Mouse (Mus musculus): ENCODE results near the gene Erbb2. TPM values are rescaled to one million over a fixed set of nuclear protein-coding genes. Genes with fewer than 3 reads are reported as not detected.

Erbb2 gene
- total and polyA plus RNA-seq, 2 experiments: 0.72 to 1.0 TPM

DNA sequence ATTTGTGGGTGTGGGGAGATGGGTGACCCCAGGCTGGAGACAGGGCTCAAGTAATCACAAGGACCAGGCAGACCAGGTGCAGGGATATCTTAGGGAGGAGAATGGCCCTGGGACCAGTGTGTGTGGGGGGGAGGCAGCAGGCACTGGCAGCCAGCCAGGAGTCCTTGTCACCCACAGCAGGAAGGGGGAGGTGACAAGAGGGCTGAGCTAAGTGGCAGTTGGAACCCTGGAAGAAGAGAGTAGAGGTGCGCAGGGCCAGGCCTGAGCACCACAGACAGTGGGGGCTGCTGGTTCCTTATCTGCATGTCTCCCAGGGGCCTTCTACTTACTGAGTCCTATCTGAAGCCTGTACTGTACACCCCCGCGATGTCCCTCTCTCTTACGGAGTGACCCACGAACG is 19.0 kb upstream of the Erbb2 start:
- Histone ChIP-seq H3K4me1 (ENCODE audit: control insufficient read depth, insufficient read depth, low read length) (no peaks in the 10 kb centered on the region), H3K36me3 (ENCODE audit: control insufficient read depth, insufficient read depth, low read length) (no peaks in the 10 kb centered on the region), H3K27me3 (ENCODE audit: control insufficient read depth, insufficient read depth, low read length) (no peaks in the 10 kb centered on the region), H3K4me3 (ENCODE audit: insufficient read depth, low read depth, low read length) (no peak overlapping the region), H3K9ac (ENCODE audit: low read depth, low read length) (no peak overlapping the region), H3K27ac (replicated peaks; ENCODE audit: insufficient read depth, low read depth, low read length) (no peak overlapping the region), H3K79me2 (ENCODE audit: control insufficient read depth, insufficient read depth, low read length) (no peaks in the 10 kb centered on the region)
- 81% methylated on average over 6 of the region's 6 CpGs for WGBS
- DNase-seq (ENCODE audit: extremely low read depth, low read depth, low spot score): no peak
- TF ChIP-seq POLR2A (IDR thresholded peaks at IDR 0.05; ENCODE audit: extremely low read depth, insufficient read depth, low read length) (no peak), CTCF (IDR thresholded peaks at IDR 0.05; ENCODE audit: low read depth, low read length) (no peak)

- H3K27ac ChIP-seq (replicated peaks; ENCODE audit: insufficient read depth, low read depth, low read length): no peak overlapping the region
Measured at GRCm38 (mm10) chr11:98394301-98394700, 18.0 kb upstream of the Erbb2 start.

GRCm38 (mm10) chr11:98395041-98395440 is 17.2 kb upstream of the Erbb2 start:
- H3K27ac ChIP-seq (replicated peaks; ENCODE audit: insufficient read depth, low read depth, low read length): no peak overlapping the region
- H3K36me3 ChIP-seq (ENCODE audit: control insufficient read depth, insufficient read depth, low read length): no peaks in the 10 kb centered on the region
- H3K79me2 ChIP-seq (ENCODE audit: control insufficient read depth, insufficient read depth, low read length): no peaks in the 10 kb centered on the region
- TF ChIP-seq CTCF (IDR thresholded peaks at IDR 0.05; ENCODE audit: low read depth, low read length) (no peak), POLR2A (IDR thresholded peaks at IDR 0.05; ENCODE audit: extremely low read depth, insufficient read depth, low read length) (no peak)
- 29% methylated on average over 4 of the region's 4 CpGs for WGBS
- no peaks in the 10 kb centered on the region for H3K27me3 ChIP-seq (ENCODE audit: control insufficient read depth, insufficient read depth, low read length)
- no peaks in the 10 kb centered on the region for H3K4me1 ChIP-seq (ENCODE audit: control insufficient read depth, insufficient read depth, low read length)
- H3K4me3 ChIP-seq (ENCODE audit: insufficient read depth, low read depth, low read length): no peak overlapping the region
- H3K9ac ChIP-seq (ENCODE audit: low read depth, low read length): no peak overlapping the region
- no peak for DNase-seq (ENCODE audit: extremely low read depth, low read depth, low spot score)

More at GRCm38 (mm10) chr11:98394301-98394700, 18.0 kb upstream of the Erbb2 start:
- Histone ChIP-seq H3K36me3 (ENCODE audit: control insufficient read depth, insufficient read depth, low read length) (no peaks in the 10 kb centered on the region), H3K79me2 (ENCODE audit: control insufficient read depth, insufficient read depth, low read length) (no peaks in the 10 kb centered on the region), H3K4me1 (ENCODE audit: control insufficient read depth, insufficient read depth, low read length) (no peaks in the 10 kb centered on the region), H3K9ac (ENCODE audit: low read depth, low read length) (no peak overlapping the region), H3K27me3 (ENCODE audit: control insufficient read depth, insufficient read depth, low read length) (no peaks in the 10 kb centered on the region), H3K4me3 (ENCODE audit: insufficient read depth, low read depth, low read length) (no peak overlapping the region)
- TF ChIP-seq POLR2A (IDR thresholded peaks at IDR 0.05; ENCODE audit: extremely low read depth, insufficient read depth, low read length) (no peak), CTCF (IDR thresholded peaks at IDR 0.05; ENCODE audit: low read depth, low read length) (no peak)
- DNase-seq (ENCODE audit: extremely low read depth, low read depth, low spot score): no peak
- 43% methylated on average over 6 of the region's 6 CpGs for WGBS

GRCm38 (mm10) chr11:98397946-98398345 is 14.3 kb upstream of the Erbb2 start:
- Histone ChIP-seq H3K79me2 (ENCODE audit: control insufficient read depth, insufficient read depth, low read length) (no peaks in the 10 kb centered on the region), H3K4me1 (ENCODE audit: control insufficient read depth, insufficient read depth, low read length) (peaks cover 2% of the 10 kb centered on the region), H3K9ac (ENCODE audit: low read depth, low read length) (no peak overlapping the region), H3K27me3 (ENCODE audit: control insufficient read depth, insufficient read depth, low read length) (no peaks in the 10 kb centered on the region), H3K27ac (replicated peaks; ENCODE audit: insufficient read depth, low read depth, low read length) (no peak overlapping the region), H3K4me3 (ENCODE audit: insufficient read depth, low read depth, low read length) (no peak overlapping the region), H3K36me3 (ENCODE audit: control insufficient read depth, insufficient read depth, low read length) (no peaks in the 10 kb centered on the region)
- DNase-seq (ENCODE audit: extremely low read depth, low read depth, low spot score): no peak
- WGBS: 93% methylated on average over 7 of the region's 7 CpGs
- TF ChIP-seq CTCF (IDR thresholded peaks at IDR 0.05; ENCODE audit: low read depth, low read length): no peak
- TF ChIP-seq POLR2A (IDR thresholded peaks at IDR 0.05; ENCODE audit: extremely low read depth, insufficient read depth, low read length): no peak

DNA sequence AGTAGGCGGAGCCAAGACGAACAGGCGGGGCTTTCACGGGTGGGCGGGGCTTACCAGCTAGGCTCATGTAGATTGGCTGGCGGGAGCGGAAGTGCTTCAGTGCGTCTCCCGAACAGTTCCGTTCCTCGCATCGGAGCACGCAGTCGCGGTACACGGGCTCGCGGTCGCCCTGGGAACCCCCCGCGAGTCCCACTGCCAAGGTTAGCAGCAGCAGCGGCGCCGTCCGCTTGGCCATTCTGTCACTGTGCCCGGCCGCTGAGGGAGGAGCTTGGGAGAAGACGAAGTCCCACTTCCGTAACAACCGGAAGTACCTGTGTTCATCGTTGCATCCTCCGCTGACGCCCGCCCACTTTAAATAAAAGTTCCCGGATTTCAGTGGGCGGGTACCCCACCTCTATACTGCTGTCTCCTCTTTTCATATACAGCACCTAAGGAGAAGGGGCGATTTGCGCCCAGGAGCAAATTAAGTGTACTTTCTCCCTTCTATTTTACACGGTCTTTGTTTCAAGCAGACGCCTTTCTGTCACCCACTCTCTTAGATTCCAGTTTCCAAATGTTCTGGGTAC is 12.0 kb upstream of the Erbb2 start, which contains the start of gene Pgap3:
TSS of gene Pgap3 (minus strand) at position 330 of the 566 bp plus-strand sequence.
- Histone ChIP-seq H3K27me3 (ENCODE audit: control insufficient read depth, insufficient read depth, low read length) (no peaks in the 10 kb centered on the region), H3K79me2 (ENCODE audit: control insufficient read depth, insufficient read depth, low read length) (no peaks in the 10 kb centered on the region), H3K36me3 (ENCODE audit: control insufficient read depth, insufficient read depth, low read length) (no peaks in the 10 kb centered on the region), H3K27ac (replicated peaks; ENCODE audit: insufficient read depth, low read depth, low read length) (peak within 1 kb of the TSS; percentile 20; the same call in 1 of the 2 replicates), H3K9ac (ENCODE audit: low read depth, low read length) (peak within 1 kb of the TSS; percentile 82), H3K4me3 (ENCODE audit: insufficient read depth, low read depth, low read length) (peak within 1 kb of the TSS; percentile 76), H3K4me1 (ENCODE audit: control insufficient read depth, insufficient read depth, low read length) (peaks cover 2% of the 10 kb centered on the region)
- WGBS: under 1% methylated on average over 40 of the region's 40 CpGs
- peak; percentile 74 for DNase-seq (ENCODE audit: extremely low read depth, low read depth, low spot score)
- TF ChIP-seq POLR2A (IDR thresholded peaks at IDR 0.05; ENCODE audit: extremely low read depth, insufficient read depth, low read length) (0 out of 2 replicates have a peak, but pooled peaks have one; percentile 15), CTCF (IDR thresholded peaks at IDR 0.05; ENCODE audit: low read depth, low read length) (no peak)

DNA sequence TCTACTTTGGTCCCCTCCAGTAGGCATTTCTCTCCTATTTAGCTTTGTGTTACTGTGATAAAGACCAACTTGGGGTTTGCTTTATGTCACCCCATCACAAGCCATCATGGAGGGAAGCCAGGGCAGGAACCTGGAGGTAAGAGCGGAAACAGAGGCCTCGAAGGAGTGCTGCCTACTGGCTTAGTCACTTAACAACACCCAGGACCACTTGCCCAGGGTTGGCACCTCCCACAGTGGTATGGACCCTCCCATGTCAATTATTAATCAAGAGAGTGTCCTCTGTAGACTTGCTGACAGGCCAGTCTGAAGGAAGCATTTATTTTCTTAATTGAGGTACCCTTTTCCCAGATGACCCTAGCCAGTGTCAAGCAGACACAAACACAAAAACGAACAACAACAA is 11.5 kb upstream of the Erbb2 start:
- no peak overlapping the region for H3K9ac ChIP-seq (ENCODE audit: low read depth, low read length)
- peaks cover 2% of the 10 kb centered on the region for H3K4me1 ChIP-seq (ENCODE audit: control insufficient read depth, insufficient read depth, low read length)
- H3K27me3 ChIP-seq (ENCODE audit: control insufficient read depth, insufficient read depth, low read length): no peaks in the 10 kb centered on the region
- no peak overlapping the region for H3K4me3 ChIP-seq (ENCODE audit: insufficient read depth, low read depth, low read length)
- H3K36me3 ChIP-seq (ENCODE audit: control insufficient read depth, insufficient read depth, low read length): no peaks in the 10 kb centered on the region
- 35% methylated on average over 3 of the region's 3 CpGs for WGBS
- peak; percentile 10 for DNase-seq (ENCODE audit: extremely low read depth, low read depth, low spot score)
- no peaks in the 10 kb centered on the region for H3K79me2 ChIP-seq (ENCODE audit: control insufficient read depth, insufficient read depth, low read length)
- H3K27ac ChIP-seq (replicated peaks; ENCODE audit: insufficient read depth, low read depth, low read length): no peak overlapping the region
- TF ChIP-seq CTCF (IDR thresholded peaks at IDR 0.05; ENCODE audit: low read depth, low read length): no peak
- TF ChIP-seq POLR2A (IDR thresholded peaks at IDR 0.05; ENCODE audit: extremely low read depth, insufficient read depth, low read length): no peak

Data from liver, adult 2 months (tissue).